Mouse (Mus musculus) lung, postnatal 25 days (tissue): Measurements from ENCODE around the gene Zdhhc14.

Experiments
- DNase-seq: peaks from one replicate; pipeline ENCODE4 v3.0.0; 2022; ENCODE audit warnings: low spot score

The Zdhhc14 gene

DNA sequence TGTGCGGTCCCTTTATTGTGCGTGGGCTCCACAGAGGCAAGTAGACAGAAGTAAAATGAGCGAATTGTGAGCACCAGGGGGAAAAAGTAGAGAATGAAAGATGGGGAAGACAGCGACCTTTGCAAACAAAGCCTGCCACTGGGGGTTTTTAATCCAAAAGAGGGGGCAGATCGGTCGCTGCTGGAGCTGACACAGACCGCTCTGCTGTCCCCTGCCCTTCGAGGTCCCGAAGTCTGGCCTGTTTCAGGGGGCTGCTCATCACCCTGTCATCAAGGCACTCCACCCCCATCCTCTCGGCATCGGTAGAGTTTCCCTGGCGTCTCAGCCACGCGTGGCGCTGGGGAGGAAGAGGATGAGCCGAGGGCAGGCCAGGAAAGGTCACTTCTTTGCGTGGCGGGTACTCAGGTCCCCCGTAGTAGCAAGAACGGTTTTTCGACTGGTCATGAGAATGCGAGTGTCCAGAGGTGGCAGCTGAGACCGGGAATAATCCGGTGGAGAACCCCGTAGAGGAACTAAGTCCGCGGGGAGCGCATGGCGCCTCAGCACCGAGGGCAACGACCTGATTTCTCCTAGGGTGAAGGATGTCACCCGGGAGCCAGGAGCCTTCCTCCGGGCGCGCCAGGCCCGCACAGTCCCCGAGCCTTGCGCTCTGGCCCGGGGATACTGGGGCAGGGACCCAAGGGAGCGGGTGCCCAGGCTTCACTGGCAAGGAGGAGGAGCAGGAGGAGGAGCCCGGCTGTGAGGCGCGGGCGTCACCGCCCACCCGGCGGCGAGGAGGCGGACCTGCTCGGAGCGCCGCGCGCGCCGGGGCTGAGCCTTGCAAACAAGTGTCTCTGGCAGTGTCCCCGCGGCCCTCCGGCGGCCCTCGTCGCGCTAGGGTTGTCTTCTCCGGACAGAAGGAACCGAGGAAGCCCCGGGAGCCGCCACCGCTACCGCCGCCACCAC, at the start of gene Zdhhc14:
Zdhhc14 (plus strand) TSS at position 757 of the 945 bp plus-strand sequence.
- peak; percentile 91 for DNase-seq

DNA sequence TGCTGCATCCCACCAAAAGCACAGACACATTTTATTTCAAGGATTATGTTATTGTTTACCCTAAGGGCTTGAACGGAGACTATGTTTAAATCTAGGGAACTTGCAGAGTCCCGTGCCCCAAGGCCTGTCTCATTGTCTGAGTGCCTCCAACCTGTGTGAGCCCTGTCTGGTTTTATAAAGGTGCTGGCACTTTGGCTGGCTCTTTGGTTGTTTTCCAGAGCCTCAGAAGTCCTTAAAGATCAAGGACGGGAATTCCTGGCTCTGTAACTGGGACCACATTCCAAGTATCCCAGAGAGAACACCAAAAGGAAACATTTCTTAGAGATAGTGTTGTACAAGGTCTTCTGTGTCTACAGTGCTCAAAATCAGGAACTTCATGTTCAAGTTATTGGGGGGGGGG, 49.1 kb upstream of the Zdhhc14 start:
- no peak for DNase-seq

DNA sequence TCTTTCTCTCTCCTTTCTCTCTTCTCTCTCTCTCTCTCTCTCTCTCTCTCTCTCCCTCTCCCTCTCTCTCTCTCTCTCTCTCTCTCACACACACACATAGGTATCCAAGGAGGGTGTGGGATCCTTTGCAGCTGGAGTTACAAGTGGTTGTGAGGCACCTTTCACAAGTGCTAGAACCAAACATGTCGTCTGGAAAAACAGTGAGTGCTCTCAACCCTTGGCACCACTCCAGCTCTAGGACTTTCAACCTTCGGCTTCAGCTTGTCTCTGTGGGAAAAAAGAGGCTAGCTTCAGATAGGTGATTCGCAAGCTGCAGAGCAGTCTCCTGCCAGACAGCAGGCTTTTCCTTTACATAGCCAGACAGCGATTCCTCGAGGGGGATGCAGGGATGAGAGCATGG, 48.6 kb upstream of the Zdhhc14 start:
- peak; percentile 48 for DNase-seq

DNA sequence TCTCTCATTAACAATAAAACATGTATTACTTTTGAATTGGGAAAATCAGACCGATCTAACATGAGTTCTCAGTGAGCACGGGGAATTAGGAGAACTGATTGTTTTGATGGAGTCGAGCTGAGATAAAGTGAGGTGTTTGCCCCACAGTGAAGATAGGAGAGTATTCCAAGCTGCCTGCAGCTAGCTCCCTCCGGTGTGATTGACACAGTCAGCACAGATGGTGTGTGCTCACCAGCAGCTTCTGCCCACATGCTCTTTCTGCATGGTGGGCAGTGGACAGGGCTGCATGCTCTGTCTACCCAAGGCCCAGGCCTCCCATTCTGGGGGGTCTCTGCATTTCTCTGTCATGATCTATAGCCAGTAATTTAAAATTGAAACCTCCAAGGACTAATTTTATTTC, 38.7 kb upstream of the Zdhhc14 start:
- no peak for DNase-seq

DNA sequence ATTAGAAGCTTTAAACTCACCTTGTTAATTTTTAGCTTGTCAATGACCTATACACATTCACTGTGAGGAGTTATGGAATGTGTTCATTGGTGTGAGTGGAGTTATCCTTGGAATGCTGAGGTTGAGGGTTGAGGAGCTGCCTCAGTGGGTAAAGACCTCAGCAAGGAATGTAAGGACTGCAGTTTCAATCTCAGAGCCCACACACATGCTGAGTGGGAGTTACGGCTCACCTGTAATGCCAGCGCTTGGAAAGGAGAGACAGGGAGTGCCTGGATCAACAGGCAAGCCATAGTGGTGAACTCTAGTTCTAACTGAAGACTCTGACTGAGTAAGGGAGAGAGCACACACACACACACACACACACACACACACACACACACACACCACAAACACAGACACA, 28.4 kb upstream of the Zdhhc14 start:
- peak; percentile 34 for DNase-seq

DNA sequence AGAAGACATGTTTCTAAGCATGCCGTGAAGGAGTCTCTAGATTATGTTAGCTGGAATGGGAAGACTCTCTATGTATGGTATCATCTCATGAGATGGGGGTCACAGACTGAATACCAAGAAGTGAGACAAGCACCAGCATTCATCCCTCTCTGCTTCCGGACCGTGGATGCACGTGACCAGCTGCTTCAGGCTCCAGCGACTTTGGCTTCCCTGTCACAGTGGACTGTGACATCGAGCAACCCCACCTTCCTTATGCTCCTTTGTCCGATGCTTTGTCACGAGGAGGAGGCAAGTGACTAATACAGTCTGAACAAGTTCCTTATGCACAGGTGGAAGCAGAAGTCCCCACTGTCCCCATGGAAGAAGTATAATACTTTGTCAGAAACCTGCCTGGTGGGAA, 25.6 kb upstream of the Zdhhc14 start:
- DNase-seq, result no peak

DNA sequence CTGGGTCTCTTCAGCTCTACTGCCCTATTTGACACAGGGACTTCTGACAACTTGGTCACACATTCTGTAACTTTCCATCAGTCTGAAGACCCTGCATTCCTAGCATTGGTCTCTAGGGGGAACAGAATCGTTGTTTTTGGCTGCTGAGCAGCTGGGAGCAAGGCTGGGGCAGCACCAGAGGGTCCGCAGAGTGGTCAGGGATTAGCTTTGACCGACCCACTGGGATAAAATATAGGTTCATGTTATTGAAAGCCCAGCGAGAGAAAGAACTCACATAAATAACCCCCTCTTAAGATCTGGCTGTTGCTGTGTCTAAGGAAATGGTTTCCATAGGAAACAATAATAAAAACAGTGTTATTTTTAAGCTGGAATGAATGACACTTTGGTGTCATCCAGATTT, 25.2 kb upstream of the Zdhhc14 start:
- no peak for DNase-seq

DNA sequence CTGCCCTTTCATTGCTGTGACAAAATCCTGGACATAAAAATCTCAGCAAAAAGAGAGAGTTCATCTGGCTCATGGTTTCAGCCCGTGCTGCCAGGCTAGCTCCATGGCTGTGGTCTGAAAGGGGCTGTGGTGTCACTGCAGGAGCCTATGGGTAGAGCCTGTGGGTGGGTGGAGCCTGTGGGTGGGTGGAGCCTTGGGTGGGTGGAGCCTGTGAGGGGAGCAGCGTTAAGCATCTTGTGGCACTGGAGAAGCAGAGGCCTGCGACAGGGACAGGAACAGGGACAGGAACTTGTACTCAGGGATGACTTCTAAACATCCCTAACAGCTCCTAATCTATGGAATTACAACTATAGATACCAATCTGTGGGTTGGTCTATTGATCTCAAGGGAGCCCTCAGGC, 20.1 kb upstream of the Zdhhc14 start:
- no peak for DNase-seq

DNA sequence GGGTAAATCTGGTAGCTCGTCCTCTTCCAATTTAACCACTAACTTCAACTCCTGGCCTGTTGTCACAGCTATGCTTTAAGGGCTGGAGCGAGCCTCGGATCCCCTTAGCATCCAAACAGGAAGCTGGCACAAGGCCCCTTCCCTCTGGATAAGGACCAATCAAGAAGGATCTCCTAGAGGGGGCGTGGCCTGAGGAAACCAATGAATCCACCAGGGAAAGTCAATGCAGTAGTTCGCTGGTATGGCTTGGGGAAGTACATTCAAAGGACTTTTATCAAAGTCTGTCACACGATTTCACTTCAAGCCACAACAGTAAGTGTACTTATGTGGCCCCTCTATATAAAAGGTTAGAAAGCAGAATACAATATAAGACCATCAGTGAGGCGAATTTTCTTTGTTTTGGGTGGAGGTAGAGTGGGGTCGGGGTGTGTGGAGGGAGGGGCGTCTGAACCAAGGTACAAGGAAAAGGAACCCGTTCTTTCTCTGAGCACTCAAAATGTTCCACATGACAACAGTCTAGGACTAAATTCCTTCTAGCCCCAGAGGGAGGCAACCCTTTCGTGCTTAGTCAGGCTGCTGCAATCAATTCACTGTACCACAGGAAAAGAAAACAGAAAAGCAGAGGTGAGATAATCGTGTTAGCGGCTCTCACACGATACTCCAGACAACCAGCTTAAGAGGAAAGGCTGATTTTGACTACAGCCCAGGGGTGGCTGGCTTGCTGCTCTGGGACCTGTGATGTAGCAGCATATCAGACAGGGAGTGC, 16.2 kb upstream of the Zdhhc14 start:
- DNase-seq, result no peak

DNA sequence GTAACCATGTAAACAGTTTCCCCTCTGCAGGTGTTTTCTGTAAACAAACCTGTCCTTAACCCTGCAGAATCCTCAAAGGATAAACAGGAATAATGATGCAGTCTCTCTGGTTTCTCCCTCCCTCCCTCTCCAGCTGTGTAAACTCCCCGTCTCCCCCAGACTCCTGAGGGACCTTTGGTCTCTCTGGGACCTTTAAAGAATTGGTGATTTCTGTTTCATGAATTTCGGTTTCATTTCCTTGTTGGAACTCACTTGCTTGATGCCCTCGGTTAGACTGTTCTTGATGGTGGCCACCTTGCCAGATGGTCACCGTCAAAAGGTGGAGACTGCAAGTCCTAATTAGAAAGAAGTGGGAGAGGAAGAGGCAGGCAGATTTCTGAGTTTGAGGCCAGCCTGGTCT, 8.9 kb upstream of the Zdhhc14 start:
- DNase-seq, result no peak

DNA sequence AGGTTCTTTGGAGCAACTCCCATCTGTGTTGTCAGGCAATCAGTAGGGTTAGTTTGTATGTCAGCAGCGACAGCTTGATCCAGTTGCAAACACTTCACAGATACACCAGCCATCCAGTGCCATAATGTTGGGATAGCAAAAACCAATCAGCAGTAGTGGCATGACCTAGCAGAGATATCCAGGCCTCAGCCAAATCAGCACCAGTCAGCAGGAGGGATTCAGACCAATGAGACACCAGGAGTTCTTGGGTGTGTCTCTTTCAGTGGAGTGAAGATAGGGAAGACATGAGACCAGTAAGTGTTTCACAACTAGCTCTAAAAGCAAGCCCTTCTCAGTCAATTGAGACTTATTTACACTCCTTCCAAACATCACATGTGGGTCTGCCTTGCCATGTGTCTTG, 7.7 kb upstream of the Zdhhc14 start:
- DNase-seq, result no peak

DNA sequence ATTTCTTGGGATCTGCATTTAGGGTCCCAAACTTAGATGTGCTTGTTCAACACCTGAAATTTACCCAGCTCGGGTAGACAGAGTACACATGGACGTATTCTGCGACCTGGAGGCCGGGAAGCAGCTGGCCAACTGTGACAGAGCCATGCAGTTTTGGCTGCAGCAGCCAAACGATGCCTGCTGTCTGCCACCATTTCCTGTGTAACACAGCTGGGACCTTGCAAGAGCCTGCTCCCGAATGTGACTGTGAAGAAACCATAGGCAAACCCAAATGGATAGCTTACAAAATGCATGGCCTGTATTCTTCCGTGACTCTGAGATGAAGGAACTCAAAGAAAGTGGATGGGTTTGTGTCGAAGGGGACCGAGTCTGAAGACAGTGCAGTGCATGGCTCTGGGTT, 4.2 kb upstream of the Zdhhc14 start:
- DNase-seq, result no peak

DNA sequence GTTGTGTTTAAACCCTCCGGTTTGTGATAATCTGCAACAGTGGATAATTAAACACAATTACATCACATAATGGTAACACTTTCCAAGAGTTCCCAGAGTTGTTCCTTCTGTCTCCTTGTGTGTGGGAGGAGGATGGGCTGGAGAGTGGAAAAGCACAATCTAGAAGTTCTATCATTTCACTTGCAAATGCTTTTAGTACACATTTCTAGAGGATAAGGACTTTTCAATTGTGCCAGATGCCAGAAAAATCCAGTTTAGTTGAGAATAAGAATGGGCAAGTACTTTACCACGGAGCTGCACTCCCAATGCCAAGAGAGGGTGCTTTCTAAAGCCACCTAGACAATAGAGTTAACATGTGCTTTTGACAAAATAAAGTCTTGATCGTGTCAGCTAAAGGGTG, 2.0 kb upstream of the Zdhhc14 start:
- no peak for DNase-seq

DNA sequence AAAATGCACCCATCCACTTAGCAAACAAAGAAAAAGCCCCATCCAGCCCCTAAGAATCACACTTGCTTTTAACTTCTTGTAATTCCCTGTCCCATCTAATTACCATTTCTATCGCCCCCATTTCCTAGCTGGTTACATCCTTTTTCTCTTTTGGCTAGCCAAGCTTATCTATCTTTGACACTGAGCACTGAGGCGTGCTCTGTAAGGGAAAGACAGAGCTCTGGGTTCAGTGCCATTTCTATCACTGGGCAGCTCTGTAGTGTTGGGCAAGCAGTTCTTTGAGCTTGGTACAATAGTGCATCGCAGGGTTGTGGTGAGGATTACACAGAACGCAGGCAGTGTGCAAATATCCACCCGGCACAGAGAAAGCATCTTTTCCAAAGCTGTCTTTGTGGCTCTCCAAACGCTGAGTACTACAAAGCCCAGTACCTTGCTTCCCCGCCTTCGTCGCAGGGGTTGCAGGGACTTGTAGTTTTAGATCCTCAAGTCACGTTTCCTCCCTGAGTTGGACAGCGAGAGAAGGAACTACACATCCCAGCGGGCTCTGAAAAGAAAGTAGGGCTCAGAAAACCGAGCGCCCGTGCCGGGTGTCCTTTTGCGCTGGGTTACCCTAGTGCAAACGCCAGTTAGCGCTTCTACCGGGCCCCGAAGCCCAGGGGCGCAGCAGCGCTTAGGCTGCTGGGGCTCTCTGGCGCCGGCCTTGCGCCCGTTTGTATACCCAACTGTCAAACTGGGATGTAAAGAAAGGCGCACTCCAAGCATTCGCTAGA, 1.1 kb upstream of the Zdhhc14 start:
- peak; percentile 95 for DNase-seq

DNA sequence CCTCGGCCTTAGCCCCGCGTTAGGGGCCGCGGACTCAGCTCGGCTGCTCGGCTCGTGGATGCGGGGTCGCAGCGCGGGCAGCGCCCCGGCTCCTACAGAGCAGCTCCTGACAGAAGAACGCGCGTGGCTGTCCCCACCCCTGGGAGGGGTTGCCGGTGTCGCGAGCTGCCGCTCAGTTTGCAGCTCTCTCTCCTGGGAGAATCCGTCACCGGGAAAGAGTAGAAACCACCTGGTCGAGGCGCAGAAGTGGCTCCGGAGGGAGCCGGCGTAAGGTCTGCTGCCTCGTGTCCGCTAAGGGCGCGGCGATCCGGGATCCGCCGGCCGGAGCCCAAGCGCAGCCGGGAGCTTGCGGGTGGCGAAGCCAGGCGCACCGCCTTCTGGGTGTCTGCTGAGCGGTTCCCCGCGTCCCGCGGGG, 396 bp downstream of the Zdhhc14 start:
- no peak for DNase-seq

DNA sequence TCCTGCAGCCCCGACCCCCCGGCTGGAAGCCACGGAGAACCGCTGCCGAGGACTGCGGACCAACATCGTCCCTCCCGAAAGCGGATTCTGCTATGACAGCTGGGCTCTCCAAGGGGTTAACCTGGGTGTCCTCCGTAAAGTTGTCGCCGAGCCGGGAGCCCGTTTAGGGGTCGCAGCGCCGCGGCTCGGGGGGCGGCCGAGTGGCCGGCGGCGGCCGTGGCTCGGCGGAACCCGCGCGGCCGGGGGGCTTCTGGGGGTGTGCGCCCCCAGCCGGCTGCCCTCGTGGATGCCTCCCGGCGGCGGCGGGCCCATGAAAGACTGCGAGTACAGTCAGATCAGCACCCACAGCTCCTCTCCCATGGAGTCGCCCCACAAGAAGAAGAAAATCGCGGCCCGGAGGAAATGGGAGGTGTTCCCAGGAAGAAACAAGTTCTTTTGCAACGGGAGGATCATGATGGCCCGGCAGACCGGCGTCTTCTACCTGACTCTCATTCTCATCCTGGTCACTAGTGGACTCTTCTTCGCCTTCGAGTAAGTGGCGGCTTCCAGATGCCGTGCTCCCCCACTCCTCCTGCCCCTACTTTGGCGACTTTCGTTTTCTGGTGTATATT, 909 bp downstream of the Zdhhc14 start:
- DNase-seq, result no peak

DNA sequence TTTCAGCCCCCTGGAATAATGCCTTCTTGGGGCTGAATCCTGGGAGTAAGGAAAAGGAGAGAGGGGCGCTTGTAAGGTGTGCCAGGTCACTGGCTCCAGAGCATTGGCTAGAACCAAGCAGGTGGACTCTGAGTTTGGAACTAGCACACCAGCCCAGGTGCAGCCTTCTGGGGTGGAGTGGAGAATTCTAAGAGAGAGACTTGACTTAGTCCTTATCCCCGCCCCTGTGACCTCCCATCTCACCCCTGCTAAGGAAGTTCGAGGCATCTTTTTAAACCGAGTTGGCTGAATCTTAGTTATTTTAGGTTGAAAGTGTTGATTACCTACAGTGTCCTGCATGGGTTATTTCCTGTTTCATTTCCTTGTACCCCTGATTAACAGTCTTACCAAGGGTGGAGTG, 1.5 kb downstream of the Zdhhc14 start:
- DNase-seq, result no peak

DNA sequence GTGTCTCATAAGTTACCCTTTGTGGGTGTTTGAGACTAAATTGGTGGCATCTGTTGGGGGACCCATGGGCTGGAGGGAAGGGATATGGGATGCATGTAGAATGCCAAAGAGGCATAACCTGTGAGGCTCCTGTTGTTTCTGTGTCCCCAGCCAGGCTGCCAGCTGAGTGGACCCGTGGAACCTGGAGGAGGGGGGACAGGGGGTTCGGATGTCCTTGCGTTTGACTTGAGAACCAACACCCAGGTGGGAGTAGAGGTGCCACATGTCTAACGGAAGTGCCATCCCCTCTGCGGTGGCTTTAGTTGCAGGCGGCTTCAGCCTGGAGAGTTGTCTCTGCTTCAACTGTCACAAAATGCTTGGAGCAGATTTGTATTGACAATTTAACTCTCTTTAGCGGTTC, 2.5 kb downstream of the Zdhhc14 start:
- DNase-seq, result no peak

DNA sequence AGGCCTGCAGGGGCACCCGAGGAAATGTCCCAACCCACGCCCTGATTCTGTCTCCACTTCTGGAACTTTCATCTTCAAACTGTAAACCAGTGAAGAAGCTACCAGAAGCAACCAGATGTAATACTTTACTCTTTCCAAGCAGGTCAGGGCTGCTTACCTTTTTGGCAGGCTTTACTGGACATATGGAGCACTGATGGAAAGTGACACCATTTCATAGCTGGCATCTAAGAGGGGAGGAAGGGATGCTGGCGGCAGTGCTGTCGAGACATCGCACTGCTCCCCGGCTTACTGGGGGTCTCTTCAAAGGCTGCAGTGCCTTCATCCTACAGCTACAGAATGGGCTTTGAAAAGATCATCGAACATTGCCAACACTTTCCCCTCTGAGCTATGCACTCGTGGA, 5.3 kb downstream of the Zdhhc14 start:
- DNase-seq, result no peak

DNA sequence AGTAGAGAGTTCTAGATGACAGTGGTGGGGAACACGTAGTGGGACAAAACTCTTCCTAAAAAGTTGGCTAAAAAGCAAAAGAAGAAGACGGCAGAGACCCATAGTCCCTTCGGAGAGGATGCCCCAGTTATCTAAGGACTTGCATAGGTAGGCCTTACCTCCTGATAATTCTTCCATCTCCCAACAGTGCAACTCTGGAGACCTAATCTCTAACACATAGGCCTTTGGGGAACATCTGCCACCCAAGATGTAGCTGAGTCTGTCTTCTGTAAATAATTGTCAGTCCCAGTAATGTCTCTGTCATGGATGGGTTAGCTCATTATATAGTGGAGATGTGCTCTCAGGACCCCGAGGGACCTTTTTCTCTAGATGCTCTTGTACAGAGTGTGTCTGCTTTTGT, 6.6 kb downstream of the Zdhhc14 start:
- DNase-seq, result no peak

DNA sequence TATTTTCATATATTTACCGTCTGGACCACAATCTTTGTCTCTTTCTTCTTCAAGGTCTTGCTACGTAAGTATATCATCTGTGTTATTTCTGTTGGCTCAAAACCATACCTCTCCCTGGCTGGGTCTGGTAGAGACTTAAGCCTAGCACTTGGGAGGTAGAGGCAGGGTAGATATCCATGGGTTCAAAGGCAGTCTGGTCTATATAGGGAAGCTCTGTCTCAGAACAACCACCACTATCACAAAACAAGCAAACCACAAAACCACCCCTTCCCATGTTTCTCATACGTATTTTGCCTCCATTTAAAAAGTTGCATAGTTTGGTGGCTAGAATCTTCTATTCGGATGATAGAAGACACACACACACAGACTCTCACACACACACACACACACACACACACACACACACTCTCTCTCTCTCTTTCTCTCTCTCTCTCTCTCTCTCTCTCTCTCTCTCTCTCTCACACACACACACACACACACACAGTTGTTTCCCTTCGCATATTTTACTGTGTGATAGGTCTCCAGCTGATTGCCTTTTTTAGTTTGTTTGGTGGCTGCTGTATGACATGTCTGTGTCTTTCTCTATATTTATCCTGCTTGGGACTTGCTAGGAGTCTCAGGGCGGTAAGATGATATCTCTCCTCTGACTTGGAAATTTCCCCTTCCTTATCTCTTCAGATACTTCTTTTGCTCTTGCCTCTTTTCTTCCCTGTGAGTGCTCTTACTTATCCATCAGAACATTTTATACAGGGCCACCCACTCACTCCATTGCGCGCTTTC, 11.8 kb downstream of the Zdhhc14 start:
- no peak for DNase-seq
